Mouse (Mus musculus) E14TG2a.4 (cell line): Measurements from ENCODE around the gene Gm13539.
"Not testable (repeated sequence)": the region's sequence is repeated elsewhere in the genome, so short reads cannot be mapped to it uniquely, and the experiment has no call there.

Experiments
- H3K27me3 ChIP-seq: 2 replicates; pipeline ENCODE4 v1.6.1; 2014; ENCODE audit warnings: low read length, control low read depth; ENCODE audit not compliant: insufficient read depth
- H3K36me3 ChIP-seq: 2 replicates; pipeline ENCODE4 v1.6.1; 2014; ENCODE audit warnings: low read length, control low read depth; ENCODE audit not compliant: insufficient read depth
- H3K4me1 ChIP-seq: replicated peaks from 2 replicates; pipeline ENCODE4 v1.6.1; 2014; ENCODE audit warnings: low read depth, low read length, control low read depth
- H3K4me3 ChIP-seq: replicated peaks from 2 replicates; pipeline ENCODE4 v1.5.1; 2014; ENCODE audit warnings: mild to moderate bottlenecking, low read length
- H3K9me3 ChIP-seq: 2 replicates; pipeline ENCODE4 v1.6.1; 2014; ENCODE audit warnings: low read length, control low read depth
- CTCF ChIP-seq: conservative IDR thresholded peaks from 2 replicates; pipeline ENCODE4 v1.5.1; 2014; ENCODE audit warnings: low read length
- NANOG ChIP-seq: IDR thresholded peaks from 2 replicates; pipeline ENCODE4 v1.6.1; 2014; ENCODE audit warnings: borderline replicate concordance, low read length, mixed read lengths
- POU5F1 ChIP-seq: IDR thresholded peaks from 2 replicates; pipeline ENCODE4 v1.6.1; 2014; ENCODE audit warnings: low read length, borderline replicate concordance

The Gm13539 gene

DNA sequence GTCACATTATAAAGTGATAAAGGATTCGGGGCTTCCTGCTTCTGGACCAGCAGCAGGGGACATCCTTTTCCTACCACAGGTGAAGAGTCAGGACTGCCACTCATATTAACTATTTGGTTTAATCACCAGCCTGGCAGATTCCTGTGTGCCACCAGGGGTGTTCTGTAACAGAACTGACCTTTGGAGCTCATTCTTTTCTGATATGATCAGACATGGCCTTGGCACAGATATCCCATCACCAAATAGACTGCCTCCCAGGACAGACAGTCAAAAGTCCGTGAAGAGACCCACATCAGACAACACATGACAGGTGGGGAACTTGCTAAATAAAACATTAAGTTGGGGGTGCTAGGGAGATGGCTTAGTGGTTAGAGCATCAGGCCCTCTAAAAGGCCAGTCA, 29.7 kb downstream of the Gm13539 start:
- H3K4me1 ChIP-seq = no peaks in the 10 kb centered on the region
- no peaks in the 10 kb centered on the region for H3K36me3 ChIP-seq
- TF ChIP-seq CTCF (no peak), NANOG (no peak)
- H3K4me3 ChIP-seq = no peak overlapping the region
- H3K27me3 ChIP-seq = no peaks in the 10 kb centered on the region
- H3K9me3 ChIP-seq = no peaks in the 10 kb centered on the region

DNA sequence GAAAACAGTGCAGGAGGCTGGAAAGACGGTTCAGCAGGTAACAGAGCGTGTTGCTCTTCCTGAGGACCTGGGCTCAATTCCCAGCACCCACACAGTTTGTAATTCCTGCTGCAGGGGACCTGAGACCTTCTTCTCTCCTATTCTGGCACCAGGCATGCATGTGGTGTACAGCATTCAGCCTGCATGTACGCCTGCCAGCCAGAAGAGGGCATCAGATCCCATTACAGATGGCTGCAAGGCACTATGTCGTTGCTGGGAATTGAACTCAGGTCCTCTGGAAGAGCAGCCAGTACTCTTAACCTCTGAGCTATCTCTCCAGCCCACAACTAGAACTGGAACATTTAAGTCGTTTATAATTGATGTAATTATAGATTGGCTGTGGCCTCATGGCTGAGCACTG, 31.3 kb downstream of the Gm13539 start:
- Histone ChIP-seq H3K9me3 (no peaks in the 10 kb centered on the region), H3K36me3 (no peaks in the 10 kb centered on the region), H3K4me3 (no peak overlapping the region), H3K4me1 (no peaks in the 10 kb centered on the region), H3K27me3 (no peaks in the 10 kb centered on the region)
- TF ChIP-seq CTCF = peak; percentile 47
- no peak for TF ChIP-seq POU5F1

DNA sequence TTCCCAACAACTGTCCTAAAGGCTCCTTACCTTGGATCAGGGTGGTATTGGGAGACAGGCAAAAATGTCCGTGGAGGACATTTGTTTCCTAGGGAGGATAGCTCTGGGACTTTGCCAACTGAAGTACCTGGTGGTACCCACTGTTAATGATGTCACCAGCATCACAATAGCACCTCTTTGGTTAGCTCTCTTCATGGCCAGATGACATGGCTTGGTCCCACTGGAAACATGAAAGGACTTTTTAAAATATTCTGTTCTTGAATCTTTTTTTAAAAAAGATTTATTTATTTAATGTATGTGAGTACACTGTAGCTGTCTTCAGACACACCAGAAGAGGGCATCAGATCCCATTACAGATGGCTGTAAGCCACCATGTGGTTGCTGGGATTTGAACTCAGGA, 33.7 kb downstream of the Gm13539 start, which contains the start of gene Glt6d1:
Glt6d1 (minus strand) TSS at position 101 of the 400 bp plus-strand sequence.
- H3K36me3 ChIP-seq, H3K4me1 ChIP-seq, H3K27me3 ChIP-seq, H3K4me3 ChIP-seq, H3K9me3 ChIP-seq: not testable (repeated sequence)

DNA sequence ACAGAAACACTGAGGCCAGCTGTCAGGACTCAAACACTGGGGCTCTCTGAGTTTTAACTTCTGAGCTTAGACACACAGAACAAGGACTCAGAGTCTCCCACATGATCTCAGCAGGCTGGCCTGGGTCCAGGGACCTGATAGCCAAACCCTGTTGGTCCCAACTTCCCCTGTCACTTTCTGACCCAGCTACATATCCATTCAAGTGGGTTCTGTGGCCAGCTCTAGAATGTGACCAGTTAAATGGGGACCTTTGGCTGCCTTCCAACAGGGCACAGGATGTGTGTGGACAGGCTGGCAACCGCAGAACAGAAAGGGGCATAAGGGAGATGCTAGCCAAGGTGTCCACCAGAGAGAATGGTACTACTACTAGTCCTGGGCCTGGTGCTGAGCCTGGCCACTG, 40.7 kb downstream of the Gm13539 start, which contains the start of gene Lcn9:
Lcn9 (plus strand) TSS at position 348 of the 400 bp plus-strand sequence.
- H3K27me3 ChIP-seq = no peaks in the 10 kb centered on the region
- no peak within 1 kb of the TSS for H3K4me3 ChIP-seq
- H3K4me1 ChIP-seq = no peaks in the 10 kb centered on the region
- H3K36me3 ChIP-seq = no peaks in the 10 kb centered on the region
- no peaks in the 10 kb centered on the region for H3K9me3 ChIP-seq
- no peak for TF ChIP-seq CTCF
- TF ChIP-seq NANOG = no peak
- no peak for TF ChIP-seq POU5F1

DNA sequence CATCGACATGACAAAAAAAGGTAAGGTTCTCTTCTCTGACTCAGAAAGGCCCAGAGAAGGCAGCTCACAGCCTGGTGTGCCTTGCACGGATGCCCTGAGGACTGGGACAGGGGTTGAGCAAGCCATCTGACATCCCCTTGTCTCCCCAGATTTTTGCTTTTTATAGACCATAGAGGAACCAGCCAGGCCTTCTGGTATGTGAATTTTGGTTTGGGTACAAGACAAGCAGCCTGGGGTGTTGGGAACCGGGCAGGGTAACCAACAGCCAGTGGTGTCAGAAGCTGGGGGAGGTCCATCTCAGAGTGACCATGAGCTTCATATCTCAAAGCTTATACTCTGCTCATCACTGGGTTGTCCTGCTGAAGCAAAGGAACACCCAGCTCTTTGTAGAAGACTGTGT, 42.7 kb downstream of the Gm13539 start:
- H3K36me3 ChIP-seq = no peaks in the 10 kb centered on the region
- no peak overlapping the region for H3K4me3 ChIP-seq
- H3K4me1 ChIP-seq = no peaks in the 10 kb centered on the region
- TF ChIP-seq POU5F1 (no peak), CTCF (no peak), NANOG (no peak)
- H3K9me3 ChIP-seq = no peaks in the 10 kb centered on the region
- H3K27me3 ChIP-seq = no peaks in the 10 kb centered on the region

DNA sequence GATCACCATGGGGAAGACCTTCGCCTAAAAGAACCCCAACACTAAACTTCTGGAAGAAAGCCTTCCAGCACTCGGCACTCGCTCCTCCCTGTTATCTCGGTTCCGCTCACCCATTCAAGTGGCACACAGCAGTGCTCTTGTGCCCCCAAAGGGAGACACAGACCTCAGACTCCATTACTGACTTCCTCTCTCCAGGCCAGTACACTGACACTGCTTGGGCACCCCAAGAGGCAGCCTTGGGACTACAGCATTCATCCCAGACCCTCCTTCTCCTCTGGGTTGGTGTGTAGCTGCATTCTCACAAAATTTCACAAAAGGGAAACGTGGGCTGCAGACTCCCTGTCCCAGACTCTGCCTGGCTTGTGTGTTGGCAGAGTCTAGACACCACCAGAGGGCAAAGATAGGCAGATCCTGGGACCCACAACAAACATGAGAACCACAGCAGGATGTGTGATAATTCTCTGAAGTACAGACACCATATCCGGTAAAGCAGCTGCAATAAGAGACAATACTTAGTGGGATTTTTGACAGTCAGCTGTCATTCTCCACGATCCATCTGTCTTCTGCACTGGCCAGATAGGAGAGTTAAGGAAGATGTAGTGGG, 46.4 kb downstream of the Gm13539 start:
- H3K9me3 ChIP-seq = no peaks in the 10 kb centered on the region
- no peak for TF ChIP-seq POU5F1
- no peak overlapping the region for H3K4me3 ChIP-seq
- no peaks in the 10 kb centered on the region for H3K27me3 ChIP-seq
- no peaks in the 10 kb centered on the region for H3K36me3 ChIP-seq
- no peaks in the 10 kb centered on the region for H3K4me1 ChIP-seq

DNA sequence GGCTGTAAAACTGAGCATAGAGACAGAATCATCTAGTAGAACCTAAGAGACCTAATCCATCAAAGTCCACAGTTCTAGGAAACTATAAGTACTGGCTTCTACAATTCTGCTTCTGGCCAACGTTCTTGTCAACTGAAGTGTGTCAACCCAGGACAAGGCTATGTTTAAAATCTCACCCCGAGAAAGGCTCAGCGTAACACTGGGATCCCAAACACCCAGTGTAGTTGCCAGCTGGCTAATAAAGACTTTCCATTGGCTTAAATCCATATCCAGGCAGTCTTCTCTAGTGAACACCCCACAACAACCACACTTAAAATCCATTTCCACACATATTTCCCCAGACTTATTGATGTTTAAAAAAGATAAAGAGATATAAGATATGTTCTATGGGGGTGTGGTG, 48.7 kb downstream of the Gm13539 start:
- Histone ChIP-seq H3K4me1 (no peaks in the 10 kb centered on the region), H3K4me3 (no peak overlapping the region), H3K27me3 (no peaks in the 10 kb centered on the region; the same call in 1 of the 2 replicates), H3K9me3 (no peaks in the 10 kb centered on the region), H3K36me3 (no peaks in the 10 kb centered on the region)
- no peak for TF ChIP-seq POU5F1
- no peak for TF ChIP-seq CTCF
- no peak for TF ChIP-seq NANOG

DNA sequence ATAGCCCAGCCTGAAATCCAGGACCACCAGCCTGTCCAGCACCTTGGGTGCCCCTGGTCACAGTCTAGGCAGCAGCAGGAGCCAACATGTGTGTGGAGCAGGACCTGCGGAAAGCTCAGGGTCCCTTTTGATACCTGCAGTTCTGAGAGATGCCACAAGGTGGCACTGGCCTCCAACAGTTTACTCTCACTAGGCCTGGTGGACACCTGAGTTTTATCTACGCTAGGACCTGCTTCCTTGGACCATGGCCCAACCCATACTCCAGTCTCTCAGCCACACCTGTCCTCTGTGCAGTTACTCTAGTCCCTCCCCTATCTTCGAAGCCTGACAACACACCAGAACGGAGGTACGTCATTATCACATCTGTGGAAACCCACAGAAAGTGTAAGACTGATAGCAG, 54.2 kb downstream of the Gm13539 start:
- no peaks in the 10 kb centered on the region for H3K9me3 ChIP-seq
- H3K4me1 ChIP-seq = no peaks in the 10 kb centered on the region
- no peaks in the 10 kb centered on the region; the same call in 1 of the 2 replicates for H3K27me3 ChIP-seq
- TF ChIP-seq CTCF (peak; percentile 76), NANOG (no peak)
- no peaks in the 10 kb centered on the region for H3K36me3 ChIP-seq
- H3K4me3 ChIP-seq = no peak overlapping the region
